Mouse (Mus musculus) layer of hippocampus, adult 9-10 months (tissue): Measurements from ENCODE around the gene Fam126a.

ENCODE experiments used
- DNase-seq: peaks from one replicate; pipeline ENCODE4 v3.0.0; 2022; ENCODE audit warnings: low spot score

Fam126a gene

GRCm38 (mm10) chr5:24030579-24030969 lies at the start of gene Fam126a:
TSS of gene Fam126a (minus strand) at chr5:24030690.
- peak; percentile 83 for DNase-seq

GRCm38 (mm10) chr5:24078420-24079179 lies 48.1 kb upstream of the Fam126a start:
- no peak for DNase-seq

- DNase-seq: no peak
Measured at GRCm38 (mm10) chr5:24077739-24078306, 47.3 kb upstream of the Fam126a start.

- no peak for DNase-seq
Measured at GRCm38 (mm10) chr5:24076986-24077718, 46.7 kb upstream of the Fam126a start.

GRCm38 (mm10) chr5:24072031-24072430 lies 41.5 kb upstream of the Fam126a start:
- no peak for DNase-seq

GRCm38 (mm10) chr5:24068955-24069354 lies 38.5 kb upstream of the Fam126a start:
- DNase-seq: no peak

GRCm38 (mm10) chr5:24063545-24063944 lies 33.1 kb upstream of the Fam126a start:
- no peak for DNase-seq

- no peak for DNase-seq
Measured at GRCm38 (mm10) chr5:24063034-24063433, 32.5 kb upstream of the Fam126a start.

- DNase-seq: no peak
Measured at GRCm38 (mm10) chr5:24060949-24061348, 30.5 kb upstream of the Fam126a start.

GRCm38 (mm10) chr5:24057592-24057991 lies 27.1 kb upstream of the Fam126a start:
- DNase-seq: no peak

GRCm38 (mm10) chr5:24056865-24057264 lies 26.4 kb upstream of the Fam126a start:
- DNase-seq: no peak

- no peak for DNase-seq
Measured at GRCm38 (mm10) chr5:24054382-24054781, 23.9 kb upstream of the Fam126a start.

GRCm38 (mm10) chr5:24053245-24054190 lies 23.0 kb upstream of the Fam126a start:
- no peak for DNase-seq

GRCm38 (mm10) chr5:24051755-24052675 lies 21.5 kb upstream of the Fam126a start:
- DNase-seq: no peak

GRCm38 (mm10) chr5:24047821-24048220 lies 17.3 kb upstream of the Fam126a start:
- DNase-seq: no peak

GRCm38 (mm10) chr5:24047001-24047400 lies 16.5 kb upstream of the Fam126a start:
- DNase-seq: no peak

GRCm38 (mm10) chr5:24045998-24046631 lies 15.6 kb upstream of the Fam126a start:
- peak; percentile 45 for DNase-seq

- no peak for DNase-seq
Measured at GRCm38 (mm10) chr5:24044387-24044786, 13.9 kb upstream of the Fam126a start.

- no peak for DNase-seq
Measured at GRCm38 (mm10) chr5:24043367-24043766, 12.9 kb upstream of the Fam126a start.

GRCm38 (mm10) chr5:24041341-24041852 lies 10.9 kb upstream of the Fam126a start:
- DNase-seq: no peak
